Mouse (Mus musculus): ENCODE measurements around the gene Ap3m1.

Ap3m1 gene

GRCm38 (mm10) chr14:21074398-21075320 lies 22.4 kb upstream of the Ap3m1 start:
- no peak for DNase-seq (ENCODE audit: extremely low spot score, low read depth, low spot score)

- DNase-seq (ENCODE audit: extremely low spot score, low read depth, low spot score) = no peak
These were observed 21.7 kb upstream of the Ap3m1 start for GRCm38 (mm10) chr14:21073981-21074380.

- DNase-seq (ENCODE audit: extremely low spot score, low read depth, low spot score) = no peak
These were observed 17.3 kb upstream of the Ap3m1 start for GRCm38 (mm10) chr14:21069594-21069993.

GRCm38 (mm10) chr14:21065490-21066162 lies 13.3 kb upstream of the Ap3m1 start:
- DNase-seq (ENCODE audit: extremely low spot score, low read depth, low spot score) = no peak

GRCm38 (mm10) chr14:21064321-21064720 lies 12.0 kb upstream of the Ap3m1 start:
- DNase-seq (ENCODE audit: extremely low spot score, low read depth, low spot score) = no peak

- no peak for DNase-seq (ENCODE audit: extremely low spot score, low read depth, low spot score)
These were observed 10.6 kb upstream of the Ap3m1 start for GRCm38 (mm10) chr14:21062766-21063513.

GRCm38 (mm10) chr14:21058972-21059371 lies 6.7 kb upstream of the Ap3m1 start:
- no peak for DNase-seq (ENCODE audit: extremely low spot score, low read depth, low spot score)

- DNase-seq (ENCODE audit: extremely low spot score, low read depth, low spot score) = no peak
These were observed 1.3 kb upstream of the Ap3m1 start for GRCm38 (mm10) chr14:21053586-21053985.

GRCm38 (mm10) chr14:21053151-21053550 lies 843 bp upstream of the Ap3m1 start:
- no peak for DNase-seq (ENCODE audit: extremely low spot score, low read depth, low spot score)

- peak; percentile 53 for DNase-seq (ENCODE audit: extremely low spot score, low read depth, low spot score)
These were observed 448 bp upstream of the Ap3m1 start for GRCm38 (mm10) chr14:21052781-21053130.

GRCm38 (mm10) chr14:21051380-21052111 lies 762 bp downstream of the Ap3m1 start:
- DNase-seq (ENCODE audit: extremely low spot score, low read depth, low spot score) = no peak

- DNase-seq (ENCODE audit: extremely low spot score, low read depth, low spot score) = no peak
These were observed 1.6 kb downstream of the Ap3m1 start for GRCm38 (mm10) chr14:21050734-21051133.

GRCm38 (mm10) chr14:21048879-21049278 lies 3.4 kb downstream of the Ap3m1 start:
- no peak for DNase-seq (ENCODE audit: extremely low spot score, low read depth, low spot score)

GRCm38 (mm10) chr14:21047840-21048239 lies 4.5 kb downstream of the Ap3m1 start:
- no peak for DNase-seq (ENCODE audit: extremely low spot score, low read depth, low spot score)

- no peak for DNase-seq (ENCODE audit: extremely low spot score, low read depth, low spot score)
These were observed 12.7 kb downstream of the Ap3m1 start for GRCm38 (mm10) chr14:21039623-21040022.

- DNase-seq (ENCODE audit: extremely low spot score, low read depth, low spot score) = no peak
These were observed 13.2 kb downstream of the Ap3m1 start for GRCm38 (mm10) chr14:21039077-21039476.

GRCm38 (mm10) chr14:21034791-21035190 lies 17.5 kb downstream of the Ap3m1 start:
- DNase-seq (ENCODE audit: extremely low spot score, low read depth, low spot score) = no peak

- no peak for DNase-seq (ENCODE audit: extremely low spot score, low read depth, low spot score)
These were observed 18.0 kb downstream of the Ap3m1 start for GRCm38 (mm10) chr14:21034271-21034670.

GRCm38 (mm10) chr14:21031783-21032511 lies 20.4 kb downstream of the Ap3m1 start:
- DNase-seq (ENCODE audit: extremely low spot score, low read depth, low spot score) = no peak

- DNase-seq (ENCODE audit: extremely low spot score, low read depth, low spot score) = no peak
These were observed 23.2 kb downstream of the Ap3m1 start for GRCm38 (mm10) chr14:21029025-21029659.

Data from hindlimb bud, embryonic 11.5 days (tissue).